Comparison of ENCODE assay signal across 32 mouse cellular contexts in genomic region chr2:116990106-116990505, GRCm38 (mm10).
DNase-seq lines count a peak whose midpoint lies in the region; ATAC-seq and TF ChIP-seq lines count a peak whose summit lies in the region.
"Had no signal": no experiment of that assay in that cellular context is flagged by ENCODE, and none has a peak within 500 bp of the region (broad histone marks: within the 10 kb centered on the region; RNA-seq: fewer than 3 reads in every experiment).

No protein-coding gene starts in this region.

- H3K27ac ChIP-seq in liver, postnatal 0 days (ENCODE audit: low read depth): no peak overlapping the region
- H3K27ac ChIP-seq in liver, embryonic 11.5 days (ENCODE audit: low read depth, low read length): no peak overlapping the region
- H3K27ac ChIP-seq in MEL (ENCODE audit: control insufficient read depth, low read depth, low read length): no peak overlapping the region; the same call in 1 of the 2 replicates
- no peak overlapping the region for H3K27ac ChIP-seq in limb, embryonic 10.5 days
- no peak overlapping the region for H3K27ac ChIP-seq in hindbrain, embryonic 16.5 days (ENCODE audit: low read depth, low read length)
- H3K27ac ChIP-seq: embryonic facial prominence, embryonic 12.5 days; forebrain, embryonic 15.5 days; hindbrain, embryonic 10.5 days; hindbrain, embryonic 15.5 days; limb, embryonic 15.5 days; neural tube, embryonic 12.5 days had no signal

- H3K9ac ChIP-seq in liver, postnatal 0 days (replicated peaks): no peak overlapping the region
- no peak overlapping the region for H3K9ac ChIP-seq in liver, embryonic 11.5 days (ENCODE audit: low read depth, low read length)
- no peak overlapping the region for H3K9ac ChIP-seq in MEL (ENCODE audit: control insufficient read depth, low read depth, low read length, poor library complexity, severe bottlenecking)
- no peak overlapping the region for H3K9ac ChIP-seq in hindbrain, embryonic 16.5 days (ENCODE audit: low read depth, low read length)
- H3K9ac ChIP-seq: embryonic facial prominence, embryonic 12.5 days; forebrain, embryonic 15.5 days; heart, embryonic 12.5 days; hindbrain, embryonic 15.5 days; limb, embryonic 15.5 days; neural tube, embryonic 12.5 days had no signal

- H3K79me2 ChIP-seq in MEL (ENCODE audit: control insufficient read depth, insufficient read depth, low read length, poor library complexity): no peaks in the 10 kb centered on the region

- TF ChIP-seq EP300 in liver, postnatal 0 days (IDR thresholded peaks at IDR 0.05; ENCODE audit: low read depth): no peak
- TF ChIP-seq EP300 in MEL (IDR thresholded peaks at IDR 0.05; ENCODE audit: low read depth in 1 of 2, low read length in 2 of 2): peak in 1 of 2 experiments; percentile 64; a peak in 1 of 4 replicates

- no peaks in the 10 kb centered on the region for H3K9me3 ChIP-seq in liver, postnatal 0 days (ENCODE audit: low read length)
- H3K9me3 ChIP-seq in liver, embryonic 11.5 days (ENCODE audit: control insufficient read depth, low read length): no peaks in the 10 kb centered on the region
- H3K9me3 ChIP-seq in MEL (replicated peaks; ENCODE audit: insufficient read depth, low read length): no peaks in the 10 kb centered on the region
- no peaks in the 10 kb centered on the region for H3K9me3 ChIP-seq in limb, embryonic 10.5 days (replicated peaks)
- no peaks in the 10 kb centered on the region for H3K9me3 ChIP-seq in hindbrain, embryonic 16.5 days (ENCODE audit: control insufficient read depth, low read length)
- H3K9me3 ChIP-seq: embryonic facial prominence, embryonic 12.5 days; forebrain, embryonic 15.5 days; G1E; heart, embryonic 12.5 days; hindbrain, embryonic 10.5 days; hindbrain, embryonic 15.5 days; limb, embryonic 15.5 days; neural tube, embryonic 12.5 days had no signal

- peak; percentile 31; the same call in 1 of the 2 replicates for ATAC-seq in liver, postnatal 0 days
- no peak for ATAC-seq in liver, embryonic 11.5 days (replicated peaks; ENCODE audit: low FRiP score)
- ATAC-seq in hematopoietic stem cell, adult 5-6 weeks (replicated peaks in 1 of 2; ENCODE audit: insufficient read depth in 1 of 2, low FRiP score in 2 of 2, low TSS enrichment in 1 of 2, low read depth in 1 of 2, poor library complexity in 2 of 2, severe bottlenecking in 2 of 2): peak; percentile 86 to 89
- peak; percentile 86 for ATAC-seq in neutrophil, adult 5-6 weeks (ENCODE audit: extremely low read depth, insufficient number of reproducible peaks, low FRiP score, poor library complexity, severe bottlenecking)
- no peak for ATAC-seq in hindbrain, embryonic 16.5 days
- ATAC-seq: forebrain, embryonic 15.5 days; midbrain, embryonic 16.5 days had no signal

- 0 out of 2 replicates have a peak, but pooled peaks cover 3% of the 10 kb centered on the region for H3K4me1 ChIP-seq in liver, postnatal 0 days (ENCODE audit: insufficient read depth)
- H3K4me1 ChIP-seq in liver, embryonic 11.5 days (replicated peaks; ENCODE audit: control insufficient read depth, insufficient read depth, low read length): no peaks in the 10 kb centered on the region; the same call in 1 of the 2 replicates
- H3K4me1 ChIP-seq in MEL (ENCODE audit: control insufficient read depth in 1 of 2, insufficient read depth in 2 of 2, low read length in 2 of 2): peaks cover 0 to 26% of the 10 kb centered on the region in 2 experiments; a peak in 2 of 4 replicates
- no peaks in the 10 kb centered on the region for H3K4me1 ChIP-seq in limb, embryonic 10.5 days
- H3K4me1 ChIP-seq in hindbrain, embryonic 16.5 days (ENCODE audit: control insufficient read depth, insufficient read depth, low read depth, low read length): no peaks in the 10 kb centered on the region
- H3K4me1 ChIP-seq: embryonic facial prominence, embryonic 12.5 days; forebrain, embryonic 15.5 days; hindbrain, embryonic 15.5 days; limb, embryonic 15.5 days; neural tube, embryonic 12.5 days had no signal

- H3K36me3 ChIP-seq in liver, postnatal 0 days (replicated peaks; ENCODE audit: insufficient read depth, low read length): no peaks in the 10 kb centered on the region
- H3K36me3 ChIP-seq in liver, embryonic 11.5 days (ENCODE audit: control insufficient read depth, insufficient read depth, low read length): no peaks in the 10 kb centered on the region
- H3K36me3 ChIP-seq in MEL (ENCODE audit: control insufficient read depth in 1 of 2, insufficient read depth in 2 of 2, low read length in 2 of 2): peaks cover 0 to 40% of the 10 kb centered on the region in 2 experiments; a peak in 2 of 4 replicates
- H3K36me3 ChIP-seq in limb, embryonic 10.5 days: no peaks in the 10 kb centered on the region
- H3K36me3 ChIP-seq in hindbrain, embryonic 16.5 days (ENCODE audit: control insufficient read depth, insufficient read depth, low read length): no peaks in the 10 kb centered on the region
- H3K36me3 ChIP-seq: embryonic facial prominence, embryonic 12.5 days; forebrain, embryonic 15.5 days; G1E; heart, embryonic 12.5 days; hindbrain, embryonic 10.5 days; hindbrain, embryonic 15.5 days; limb, embryonic 15.5 days; neural tube, embryonic 12.5 days had no signal

- H3K4me3 ChIP-seq in liver, postnatal 0 days (ENCODE audit: low read depth, low read length): no peak overlapping the region
- H3K4me3 ChIP-seq in liver, embryonic 11.5 days (ENCODE audit: low read depth, low read length): no peak overlapping the region
- no peak overlapping the region for H3K4me3 ChIP-seq in MEL (ENCODE audit: control insufficient read depth in 1 of 2, insufficient read depth in 1 of 2, low read depth in 2 of 2, low read length in 2 of 2)
- no peak overlapping the region for H3K4me3 ChIP-seq in limb, embryonic 10.5 days
- H3K4me3 ChIP-seq in hindbrain, embryonic 16.5 days (ENCODE audit: low read length): no peak overlapping the region
- H3K4me3 ChIP-seq: embryonic facial prominence, embryonic 12.5 days; forebrain, embryonic 15.5 days; heart, adult 2 months; heart, embryonic 12.5 days; hindbrain, embryonic 10.5 days; hindbrain, embryonic 15.5 days; limb, embryonic 15.5 days; myocyte; neural tube, embryonic 12.5 days had no signal

- no peak overlapping the region for H3K4me2 ChIP-seq in liver, postnatal 0 days (ENCODE audit: low read depth, low read length)
- H3K4me2 ChIP-seq in liver, embryonic 11.5 days: no peak overlapping the region
- no peak overlapping the region for H3K4me2 ChIP-seq in hindbrain, embryonic 16.5 days (ENCODE audit: low read length)
- H3K4me2 ChIP-seq: embryonic facial prominence, embryonic 12.5 days; forebrain, embryonic 15.5 days; heart, embryonic 12.5 days; hindbrain, embryonic 15.5 days; limb, embryonic 15.5 days; midbrain, embryonic 11.5 days; neural tube, embryonic 12.5 days had no signal

- no peak for TF ChIP-seq POLR2A in MEL (IDR thresholded peaks at IDR 0.05; ENCODE audit: control insufficient read depth in 1 of 2, insufficient read depth in 1 of 2, low read depth in 1 of 2, low read length in 2 of 2, poor library complexity in 1 of 2)

- TF ChIP-seq RAD21 in MEL (IDR thresholded peaks at IDR 0.05; ENCODE audit: low read depth, low read length): no peak

- TF ChIP-seq CTCF in liver, postnatal 0 days (IDR thresholded peaks at IDR 0.05; ENCODE audit: low read depth): no peak
- TF ChIP-seq CTCF in MEL (IDR thresholded peaks at IDR 0.05 in 2 of 3, conservative IDR thresholded peaks at IDR 0.05 in 1 of 3; ENCODE audit: control insufficient read depth in 1 of 3, insufficient read depth in 1 of 3, low read depth in 2 of 3, low read length in 3 of 3, poor library complexity in 1 of 3, severe bottlenecking in 1 of 3): no peak

- no peak for DNase-seq in liver, postnatal 0 days
- DNase-seq in liver, embryonic 11.5 days (ENCODE audit: low spot score): no peak
- peak; percentile 61 for DNase-seq in MEL (ENCODE audit: low read depth, low spot score)
- no peak for DNase-seq in limb, embryonic 10.5 days (ENCODE audit: low spot score)
- DNase-seq in urinary bladder, adult 2 months (ENCODE audit: low spot score): no peak
- DNase-seq: adrenal gland, adult 8-10 months; cerebellum, adult 8-10 months; cerebellum, postnatal 36 days; embryo, embryonic 11 days; gastrocnemius, postnatal 25 days; heart, adult 2 months; kidney, adult 18-20 months; kidney, postnatal 4 days; layer of hippocampus, postnatal 36 days; left cerebral cortex, postnatal 4 days; lung, postnatal 4 days; right cerebral cortex, postnatal 4 days; thymus, postnatal 14 days had no signal

- no peaks in the 10 kb centered on the region for H3K27me3 ChIP-seq in liver, postnatal 0 days (ENCODE audit: insufficient read depth, low read length)
- H3K27me3 ChIP-seq in liver, embryonic 11.5 days (replicated peaks; ENCODE audit: control insufficient read depth, insufficient read depth, low read length): no peaks in the 10 kb centered on the region
- no peaks in the 10 kb centered on the region for H3K27me3 ChIP-seq in MEL (ENCODE audit: control insufficient read depth in 1 of 2, insufficient read depth in 2 of 2, low read length in 2 of 2)
- H3K27me3 ChIP-seq in limb, embryonic 10.5 days (ENCODE audit: low read depth, poor library complexity, severe bottlenecking): no peaks in the 10 kb centered on the region
- no peaks in the 10 kb centered on the region for H3K27me3 ChIP-seq in hindbrain, embryonic 16.5 days (replicated peaks; ENCODE audit: control insufficient read depth, insufficient read depth, low read length)
- H3K27me3 ChIP-seq: embryonic facial prominence, embryonic 12.5 days; forebrain, embryonic 15.5 days; heart, embryonic 12.5 days; hindbrain, embryonic 15.5 days; limb, embryonic 15.5 days; neural tube, embryonic 12.5 days had no signal

- WGBS in liver, postnatal 0 days (ENCODE audit: insufficient replicate concordance): 42% methylated on average over 1 of the region's 1 CpGs
- 60% methylated on average over 1 of the region's 1 CpGs for WGBS in liver, embryonic 11.5 days
- WGBS in limb, embryonic 10.5 days: 88% methylated on average over 1 of the region's 1 CpGs
- 87% methylated on average over 1 of the region's 1 CpGs for WGBS in hindbrain, embryonic 16.5 days

TF ChIP-seq in MEL, 35 proteins besides CTCF, POLR2A, EP300 and RAD21:
- TF ChIP-seq GATA1 (IDR thresholded peaks at IDR 0.05; ENCODE audit: low read depth, low read length) (no peak), MAZ (IDR thresholded peaks at IDR 0.05; ENCODE audit: low read depth, low read length) (no peak), ETS1 (IDR thresholded peaks at IDR 0.05; ENCODE audit: low read depth, low read length) (peak; percentile 35; the same call in 1 of the 2 replicates), ELF1 (IDR thresholded peaks at IDR 0.05; ENCODE audit: low read depth, low read length) (no peak), CHD2 (IDR thresholded peaks at IDR 0.05; ENCODE audit: low read length) (no peak), USF2 (IDR thresholded peaks at IDR 0.05; ENCODE audit: borderline replicate concordance in 1 of 2, insufficient read depth in 1 of 2, low read depth in 1 of 2, low read length in 2 of 2) (no peak), JUND (IDR thresholded peaks at IDR 0.05; ENCODE audit: low read depth, low read length) (no peak), TBP (IDR thresholded peaks at IDR 0.05; ENCODE audit: low read depth, low read length) (no peak), RCOR1 (IDR thresholded peaks at IDR 0.05; ENCODE audit: low read depth, low read length) (no peak)

Comparison
In these comparisons a context has a peak if more than half of its experiments do, and no peak if none do; other contexts are left out.
1. ATAC-seq: peak in liver, postnatal 0 days (single experiment), hematopoietic stem cell, adult 5-6 weeks (2 of 2) and neutrophil, adult 5-6 weeks (single experiment); none in liver, embryonic 11.5 days (single experiment) and hindbrain, embryonic 16.5 days (single experiment).